Mouse (Mus musculus) midbrain, embryonic 10.5 days (tissue): ENCODE data around the gene Impdh1. TPM values are rescaled to one million over a fixed set of nuclear protein-coding genes. Genes with fewer than 3 reads are reported as not detected.

Experiments
- DNase-seq: peaks from one replicate; pipeline ENCODE4 v3.0.0-alpha.2; 2017; ENCODE audit warnings: low spot score
- H3K27ac ChIP-seq: fragments of 300-500 bp; sonication (generic); replicated peaks from 2 replicates; pipeline ENCODE4 v1.5.1; 2016; ENCODE audit warnings: mild to moderate bottlenecking
- H3K27me3 ChIP-seq: fragments of 300-500 bp; sonication (generic); 2 replicates; pipeline ENCODE4 v1.6.1; 2016; ENCODE audit warnings: low read depth, mild to moderate bottlenecking; ENCODE audit not compliant: poor library complexity, severe bottlenecking
- H3K36me3 ChIP-seq: fragments of 300-500 bp; sonication (generic); 2 replicates; pipeline ENCODE4 v1.6.1; 2016; ENCODE audit warnings: mild to moderate bottlenecking, moderate library complexity
- H3K4me1 ChIP-seq: fragments of 300-500 bp; sonication (generic); 2 replicates; pipeline ENCODE4 v1.6.1; 2016
- H3K4me3 ChIP-seq: fragments of 300-500 bp; sonication (generic); 2 replicates; pipeline ENCODE4 v1.5.1; 2016; ENCODE audit warnings: mild to moderate bottlenecking, moderate library complexity
- H3K9me3 ChIP-seq: fragments of 300-500 bp; sonication (generic); replicated peaks from 2 replicates; pipeline ENCODE4 v1.6.1; 2016; ENCODE audit warnings: mild to moderate bottlenecking
- WGBS: fragments of 180-500 bp; shearing (Covaris S2); methylation state at CpG from one replicate; pipeline ENCODE4 v1.1.7; 2016; 5-methylcytosine and 5-hydroxymethylcytosine counted together
- polyA plus RNA-seq: library from polyadenylated mRNA; unstranded; fragments of >200 nt; fragmentation: Nextera tagmentation; extraction: Ambion mirVana; gene quantifications from 2 replicates; pipeline ENCODE4 v1.2.1, GENCODE M21; 2016

Gene Impdh1
- polyA plus RNA-seq, result 45.6 and 53.5 TPM in 2 replicates

DNA sequence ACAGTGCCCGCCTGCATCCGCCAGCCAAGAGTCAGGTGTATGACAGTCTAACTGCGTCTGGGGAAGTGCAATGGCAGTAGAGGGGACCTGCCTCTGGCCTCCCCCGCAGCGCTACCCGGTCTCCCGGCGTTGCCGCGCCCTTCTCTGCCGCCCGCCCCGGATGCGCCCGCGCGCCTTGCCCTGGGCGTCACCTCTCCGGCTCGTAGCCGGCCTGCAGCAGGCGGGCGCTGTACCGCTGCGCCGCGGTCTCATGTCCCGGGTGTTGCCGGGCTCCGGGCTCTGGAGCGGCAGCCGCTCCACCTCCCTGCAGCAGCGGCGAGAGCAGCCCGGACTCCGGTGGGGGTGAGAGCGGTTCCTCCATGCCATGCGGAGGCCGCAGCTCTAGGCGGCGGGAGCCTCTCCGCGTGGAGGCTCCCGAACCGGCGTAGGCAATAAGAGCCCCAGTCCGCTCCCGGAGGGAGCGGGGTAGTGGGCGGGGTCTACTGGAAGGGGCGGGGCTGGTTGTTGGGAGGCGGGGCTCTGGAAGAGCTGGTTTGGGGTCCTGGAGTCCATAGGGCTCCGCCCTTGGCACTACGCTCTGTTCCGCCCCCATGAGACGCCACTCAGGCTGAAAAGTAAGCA lies at the start of gene Impdh1:
Gene Impdh1 (minus strand): TSS at position 484 of the 621 bp plus-strand sequence.
- H3K9me3 ChIP-seq, result no peaks in the 10 kb centered on the region
- WGBS, result 0% methylated on average over 56 of the region's 56 CpGs
- H3K4me3 ChIP-seq, result peak within 1 kb of the TSS; percentile 82
- H3K4me1 ChIP-seq, result peaks cover 58% of the 10 kb centered on the region
- peak; percentile 91 for DNase-seq
- H3K36me3 ChIP-seq, result no peaks in the 10 kb centered on the region
- peak within 1 kb of the TSS; percentile 85 for H3K27ac ChIP-seq
- H3K27me3 ChIP-seq, result peaks cover 43% of the 10 kb centered on the region

DNA sequence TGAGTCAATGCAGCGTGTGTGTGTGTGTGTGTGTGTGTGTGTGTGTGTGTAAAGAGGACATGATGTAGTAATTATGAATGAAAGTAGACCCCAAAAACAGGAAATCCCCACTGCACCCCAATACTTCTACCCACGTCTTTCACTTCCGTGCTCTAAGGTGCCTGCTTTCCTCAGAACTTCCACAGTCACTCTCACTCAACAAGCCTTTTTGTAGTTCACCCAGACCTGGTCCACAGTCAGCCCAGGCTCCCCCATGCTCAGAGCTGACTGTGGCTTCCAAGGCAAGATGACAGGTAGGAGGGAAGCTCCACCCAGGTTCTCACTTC lies 48.3 kb upstream of the Impdh1 start:
- no peak for DNase-seq
- Histone ChIP-seq H3K4me3 (no peak overlapping the region), H3K4me1 (peaks cover 9% of the 10 kb centered on the region), H3K27me3 (no peaks in the 10 kb centered on the region), H3K36me3 (no peaks in the 10 kb centered on the region), H3K9me3 (no peaks in the 10 kb centered on the region), H3K27ac (no peak overlapping the region)
- 87% methylated on average over 3 of the region's 3 CpGs for WGBS

DNA sequence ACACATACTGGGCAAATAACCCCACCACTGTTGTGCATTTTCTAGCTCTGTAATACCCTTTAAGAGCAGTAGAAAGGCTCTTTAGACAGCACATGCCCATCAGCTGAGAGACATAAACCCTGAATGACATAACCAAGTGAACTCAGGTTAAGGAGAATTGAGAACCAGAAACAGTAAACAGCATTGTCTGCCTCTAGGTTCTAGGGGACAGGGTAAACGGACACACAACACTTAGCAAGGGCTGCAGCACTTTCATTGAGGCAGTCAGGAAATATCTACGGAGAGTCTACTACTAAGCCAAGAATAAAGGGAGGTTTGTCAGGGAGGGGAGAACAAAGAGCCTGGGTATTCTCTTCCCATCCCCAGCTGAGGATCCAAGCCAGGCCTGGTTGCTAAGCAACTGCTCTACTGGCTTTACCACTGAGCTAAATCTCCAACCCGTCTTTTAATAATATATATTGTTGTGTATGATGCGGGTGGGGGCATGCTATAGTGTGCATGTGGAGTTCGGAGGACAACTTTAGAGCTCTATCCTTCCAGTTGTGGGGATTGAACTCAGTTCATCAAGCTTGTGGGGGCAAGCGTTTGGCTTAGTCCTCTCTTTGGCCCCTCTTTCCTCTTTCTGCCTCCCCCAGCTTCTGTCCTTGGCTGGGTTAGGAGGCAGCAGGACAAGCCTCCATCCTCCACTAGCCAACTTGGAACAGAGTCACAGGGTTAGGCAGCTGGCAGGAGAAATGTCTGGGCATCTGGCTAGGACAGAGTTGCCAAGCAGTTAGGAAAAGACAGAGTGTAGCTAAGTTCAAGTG lies 47.7 kb upstream of the Impdh1 start:
- H3K4me3 ChIP-seq, result no peak overlapping the region
- peaks cover 9% of the 10 kb centered on the region for H3K4me1 ChIP-seq
- 48% methylated on average over 6 of the region's 6 CpGs for WGBS
- no peaks in the 10 kb centered on the region for H3K9me3 ChIP-seq
- H3K27ac ChIP-seq, result peak overlapping the region; percentile 38; the same call in 1 of the 2 replicates
- peak; percentile 28 for DNase-seq
- H3K27me3 ChIP-seq, result no peaks in the 10 kb centered on the region
- H3K36me3 ChIP-seq, result no peaks in the 10 kb centered on the region

DNA sequence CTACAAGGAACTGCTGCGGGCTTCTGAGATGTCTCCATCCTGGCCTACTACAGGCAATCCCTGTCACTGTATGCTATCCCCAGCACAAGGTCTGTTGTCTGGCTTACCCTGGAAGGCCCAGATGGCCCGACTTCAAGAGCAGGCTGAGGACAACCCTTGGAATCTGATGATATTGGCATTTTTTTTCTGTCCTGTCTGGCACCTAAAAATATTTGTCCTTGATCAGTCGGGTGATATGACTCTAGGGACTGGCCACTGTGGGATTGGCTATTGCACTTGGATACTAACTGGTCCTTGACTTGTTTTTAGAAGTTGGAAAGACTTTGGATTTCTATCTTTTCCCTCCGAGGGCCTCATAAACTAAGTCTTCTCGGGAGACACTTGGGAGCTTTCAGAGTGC lies 45.7 kb upstream of the Impdh1 start:
- Histone ChIP-seq H3K9me3 (no peaks in the 10 kb centered on the region), H3K36me3 (no peaks in the 10 kb centered on the region), H3K4me3 (no peak overlapping the region), H3K27me3 (no peaks in the 10 kb centered on the region), H3K27ac (no peak overlapping the region), H3K4me1 (peaks cover 9% of the 10 kb centered on the region)
- no peak for DNase-seq
- WGBS, result 81% methylated on average over 5 of the region's 5 CpGs

DNA sequence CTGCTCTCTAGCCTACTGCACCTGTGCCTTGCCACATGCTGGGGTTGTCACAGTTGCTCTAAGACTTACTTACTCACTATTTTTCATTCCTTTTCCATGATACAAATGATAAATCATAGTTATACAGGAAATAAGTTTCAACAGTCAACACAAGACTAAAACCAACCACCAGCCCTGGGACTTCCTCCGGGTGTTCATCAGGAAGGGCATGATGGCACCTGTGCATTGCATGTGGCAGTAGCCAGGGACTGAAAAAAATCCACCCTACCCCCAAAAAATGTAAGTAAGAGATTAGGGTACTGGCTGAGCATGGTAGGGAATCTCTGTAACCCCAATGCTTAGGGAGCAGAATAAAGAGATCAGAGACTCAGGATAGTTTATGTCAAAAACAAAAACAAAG lies 43.3 kb upstream of the Impdh1 start:
- WGBS, result 91% methylated on average over 1 of the region's 1 CpGs
- Histone ChIP-seq H3K27me3 (no peaks in the 10 kb centered on the region), H3K36me3 (no peaks in the 10 kb centered on the region), H3K4me3 (no peak overlapping the region), H3K4me1 (peaks cover 9% of the 10 kb centered on the region), H3K9me3 (no peaks in the 10 kb centered on the region), H3K27ac (no peak overlapping the region)
- no peak for DNase-seq

DNA sequence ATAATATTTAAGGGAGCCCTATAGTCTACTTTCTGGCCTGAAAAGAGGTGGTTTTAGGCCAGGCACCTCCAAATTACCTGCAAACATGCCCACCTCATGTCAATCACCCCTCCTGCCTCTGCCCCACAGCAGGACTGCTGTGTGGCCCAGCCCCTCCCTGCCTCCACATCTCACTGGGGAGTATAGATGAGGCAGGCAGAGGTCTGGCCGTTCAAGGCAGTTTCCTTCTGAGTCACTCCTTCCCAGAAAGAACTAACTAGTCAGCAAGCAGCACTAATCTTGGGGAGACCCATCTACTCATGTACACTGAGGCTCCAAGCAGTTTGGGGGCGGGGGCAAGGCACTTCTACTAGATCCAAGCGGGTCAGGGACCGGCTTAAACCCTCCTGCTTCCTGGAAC lies 30.9 kb upstream of the Impdh1 start:
- whole genome bisulfite sequencing, result 57% methylated on average over 4 of the region's 4 CpGs
- Histone ChIP-seq H3K4me1 (peaks cover 8% of the 10 kb centered on the region; the same call in 1 of the 2 replicates), H3K27me3 (no peaks in the 10 kb centered on the region; the same call in 1 of the 2 replicates), H3K27ac (no peak overlapping the region), H3K9me3 (no peaks in the 10 kb centered on the region), H3K36me3 (no peaks in the 10 kb centered on the region), H3K4me3 (no peak overlapping the region)
- no peak for DNase-seq

DNA sequence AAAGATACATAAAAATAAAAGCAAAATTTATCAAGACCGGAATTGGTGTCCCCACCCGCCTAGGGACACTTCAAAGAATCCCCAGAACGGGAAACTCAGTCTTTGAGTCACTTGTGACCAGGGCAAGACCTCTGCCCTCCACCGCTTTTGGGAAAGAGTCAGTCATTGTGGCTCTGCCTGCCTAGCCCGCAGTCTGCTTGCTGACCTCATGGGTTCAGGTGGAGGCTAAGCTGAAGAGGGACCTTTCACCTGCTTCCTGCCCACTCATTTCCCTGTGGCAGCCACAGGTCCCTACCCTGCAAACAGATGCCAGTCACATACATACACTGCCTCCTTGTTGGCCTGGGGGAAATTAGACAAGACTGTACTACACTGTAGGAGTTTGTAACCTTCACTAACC lies 30.4 kb upstream of the Impdh1 start:
- H3K27me3 ChIP-seq, result no peaks in the 10 kb centered on the region; the same call in 1 of the 2 replicates
- no peak for DNase-seq
- no peaks in the 10 kb centered on the region for H3K36me3 ChIP-seq
- H3K9me3 ChIP-seq, result no peaks in the 10 kb centered on the region
- no peak overlapping the region for H3K27ac ChIP-seq
- WGBS, result 50% methylated on average over 5 of the region's 5 CpGs
- H3K4me3 ChIP-seq, result no peak overlapping the region
- H3K4me1 ChIP-seq, result peaks cover 8% of the 10 kb centered on the region; the same call in 1 of the 2 replicates

DNA sequence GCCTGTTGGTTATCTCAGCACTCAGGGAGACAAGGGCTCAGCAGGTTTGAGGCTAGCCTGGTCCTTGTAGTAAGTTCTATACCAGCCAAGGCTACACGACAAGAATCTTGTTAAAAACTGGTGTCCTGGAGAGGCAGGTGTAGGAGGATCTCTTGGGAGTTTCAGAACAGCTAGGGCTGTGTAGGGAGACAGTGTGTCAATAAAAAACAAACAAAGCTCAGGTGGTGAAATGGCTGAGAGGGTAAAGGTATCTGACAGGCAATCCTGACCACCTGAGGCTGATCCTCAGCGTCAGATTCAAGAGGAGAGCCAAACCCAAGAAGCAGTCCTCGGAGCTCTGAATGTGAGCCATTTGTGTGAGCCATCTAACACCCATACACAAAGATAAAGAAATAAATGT lies 30.0 kb upstream of the Impdh1 start:
- H3K4me3 ChIP-seq, result no peak overlapping the region
- peaks cover 8% of the 10 kb centered on the region; the same call in 1 of the 2 replicates for H3K4me1 ChIP-seq
- H3K36me3 ChIP-seq, result no peaks in the 10 kb centered on the region
- no peak overlapping the region for H3K27ac ChIP-seq
- H3K9me3 ChIP-seq, result no peaks in the 10 kb centered on the region
- WGBS, result 88% methylated on average over 3 of the region's 3 CpGs
- no peaks in the 10 kb centered on the region; the same call in 1 of the 2 replicates for H3K27me3 ChIP-seq
- DNase-seq, result no peak

DNA sequence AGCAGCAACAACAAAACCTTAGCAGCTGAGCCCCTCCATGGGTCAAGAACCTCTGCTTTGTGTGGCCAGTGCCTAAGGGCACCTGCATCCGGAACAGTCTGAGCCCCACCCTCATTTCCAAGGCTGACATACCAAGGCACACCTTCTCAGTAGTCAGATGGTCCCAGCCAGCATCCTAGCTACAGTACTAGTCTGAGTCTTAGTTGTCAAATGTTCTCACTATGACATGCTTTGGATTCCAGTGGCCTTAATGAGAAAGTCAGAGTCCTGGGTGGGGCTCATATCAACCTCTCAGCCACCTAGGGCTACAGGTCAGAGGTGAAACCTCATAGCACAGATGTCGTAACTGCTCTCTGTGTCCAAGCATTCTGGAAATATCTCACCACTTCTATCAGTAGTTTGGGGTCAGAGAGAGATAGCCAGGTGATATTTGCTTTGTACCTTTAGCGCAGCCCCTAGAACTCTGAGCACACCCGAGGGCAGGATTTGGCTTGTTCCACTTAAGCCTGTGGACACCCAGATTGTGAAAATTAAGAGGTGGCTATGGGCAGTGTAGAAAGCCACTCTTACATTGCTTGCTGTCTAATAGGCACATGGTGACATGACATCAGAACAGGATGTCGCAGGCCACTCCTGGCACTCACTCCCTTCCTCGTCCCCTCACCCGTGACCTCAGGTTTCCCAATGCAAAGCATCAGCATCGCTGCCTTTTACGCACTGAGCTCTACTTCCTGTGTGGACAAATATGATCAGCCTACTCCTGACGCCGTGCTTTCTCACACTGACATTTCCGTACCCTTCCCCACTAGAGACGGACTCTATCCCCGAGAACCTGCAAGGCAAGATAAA lies 29.3 kb upstream of the Impdh1 start:
- DNase-seq, result no peak
- no peak overlapping the region for H3K4me3 ChIP-seq
- no peaks in the 10 kb centered on the region for H3K36me3 ChIP-seq
- H3K4me1 ChIP-seq, result peaks cover 8% of the 10 kb centered on the region; the same call in 1 of the 2 replicates
- 78% methylated on average over 14 of the region's 14 CpGs for WGBS
- no peak overlapping the region for H3K27ac ChIP-seq
- H3K27me3 ChIP-seq, result no peaks in the 10 kb centered on the region; the same call in 1 of the 2 replicates
- no peaks in the 10 kb centered on the region for H3K9me3 ChIP-seq

DNA sequence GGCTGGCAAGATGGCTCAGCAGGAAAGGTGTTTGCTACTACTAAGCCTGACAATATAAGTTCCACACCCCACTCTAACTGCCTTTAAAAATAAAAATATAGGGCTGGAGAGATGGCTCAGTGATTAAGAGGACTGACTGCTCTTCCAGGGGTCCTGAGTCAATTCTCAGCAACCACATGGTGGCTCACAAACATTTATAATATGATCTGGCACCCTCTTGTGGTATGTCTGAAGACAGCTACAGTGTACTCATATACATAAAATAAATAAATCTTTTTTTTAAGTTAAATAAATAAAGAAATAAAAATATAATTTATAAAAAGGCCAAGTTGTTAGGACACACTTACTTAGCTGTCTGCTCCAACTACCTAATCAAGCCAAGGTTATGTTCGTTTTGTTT lies 26.1 kb upstream of the Impdh1 start:
- no peaks in the 10 kb centered on the region; the same call in 1 of the 2 replicates for H3K27me3 ChIP-seq
- H3K4me3 ChIP-seq, result no peak overlapping the region
- DNase-seq, result no peak
- no peak overlapping the region for H3K27ac ChIP-seq
- no peaks in the 10 kb centered on the region for H3K9me3 ChIP-seq
- H3K36me3 ChIP-seq, result no peaks in the 10 kb centered on the region
- H3K4me1 ChIP-seq, result peaks cover 8% of the 10 kb centered on the region; the same call in 1 of the 2 replicates
- WGBS, result 61% methylated on average over 1 of the region's 1 CpGs

DNA sequence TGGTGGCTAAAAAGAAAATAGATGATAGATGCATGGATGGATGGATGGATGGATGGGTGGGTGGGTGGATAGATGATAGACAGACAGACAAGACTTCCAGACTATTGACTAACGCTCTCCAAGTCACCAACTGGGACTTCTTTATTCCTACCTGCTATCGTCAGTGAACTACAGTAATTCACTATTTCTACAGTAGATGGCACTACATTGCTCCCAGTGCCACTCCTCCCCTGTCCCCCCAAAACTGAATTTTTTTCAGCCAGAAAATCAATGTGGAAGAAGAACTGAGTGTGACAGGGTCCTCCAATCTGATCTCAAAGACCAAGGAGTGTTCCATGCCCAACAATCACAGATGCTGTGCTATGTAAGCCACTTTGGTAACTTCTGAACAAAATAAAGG lies 25.5 kb upstream of the Impdh1 start:
- no peaks in the 10 kb centered on the region; the same call in 1 of the 2 replicates for H3K27me3 ChIP-seq
- WGBS, result 53% methylated on average over 2 of the region's 2 CpGs

DNA sequence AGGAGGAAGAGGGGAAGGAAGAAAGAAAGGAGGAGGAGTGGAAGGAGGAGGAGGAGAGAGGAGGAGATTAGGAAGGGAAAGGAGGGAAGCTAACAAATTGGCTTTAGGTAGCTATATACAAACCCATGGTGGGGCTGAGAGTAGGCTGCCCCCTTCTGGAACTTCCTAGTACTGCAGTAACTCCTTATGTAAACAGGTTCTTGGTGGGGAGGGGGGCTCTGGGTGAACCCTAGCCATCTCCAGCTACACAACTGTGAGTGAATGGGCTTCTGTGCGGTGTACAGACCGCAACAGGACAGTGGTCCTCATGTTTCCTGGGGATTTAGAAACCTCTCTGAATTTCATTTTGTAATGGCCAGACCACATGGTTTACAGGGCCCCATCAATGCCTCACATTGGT lies 24.6 kb upstream of the Impdh1 start:
- no peak overlapping the region for H3K4me3 ChIP-seq
- H3K27ac ChIP-seq, result no peak overlapping the region
- no peaks in the 10 kb centered on the region; the same call in 1 of the 2 replicates for H3K27me3 ChIP-seq
- peak; percentile 43 for DNase-seq
- H3K36me3 ChIP-seq, result no peaks in the 10 kb centered on the region
- no peaks in the 10 kb centered on the region for H3K9me3 ChIP-seq
- no peaks in the 10 kb centered on the region; the same call in 1 of the 2 replicates for H3K4me1 ChIP-seq
- 44% methylated on average over 2 of the region's 2 CpGs for WGBS

More for the DNA sequence above, 25.5 kb upstream of the Impdh1 start:
- DNase-seq, result no peak
- H3K9me3 ChIP-seq, result no peaks in the 10 kb centered on the region
- no peak overlapping the region for H3K27ac ChIP-seq
- H3K4me3 ChIP-seq, result no peak overlapping the region
- H3K4me1 ChIP-seq, result peaks cover 6% of the 10 kb centered on the region; the same call in 1 of the 2 replicates
- no peaks in the 10 kb centered on the region for H3K36me3 ChIP-seq
